Mouse (Mus musculus) liver, embryonic 11.5 days (tissue): ENCODE results near the gene Tmem233. TPM values are rescaled to one million over a fixed set of nuclear protein-coding genes. Genes with fewer than 3 reads are reported as not detected.

Source experiments
- ATAC-seq: fragments of 200-750 bp; cut with Nextera tagmentation; replicated peaks from 2 replicates; pipeline ENCODE4 v1.8.0; 2017; ENCODE audit warnings: moderate number of reproducible peaks, mild to moderate bottlenecking, moderate TSS enrichment, moderate library complexity; ENCODE audit not compliant: low FRiP score
- DNase-seq: peaks from one replicate; pipeline ENCODE4 v3.0.0-alpha.2; 2017; ENCODE audit warnings: low spot score
- H3K27ac ChIP-seq: fragments of 300-500 bp; sonication (generic); 2 replicates; pipeline ENCODE4 v1.5.1; 2014; ENCODE audit warnings: mild to moderate bottlenecking, low read depth, low read length, control low read depth
- H3K27me3 ChIP-seq: fragments of 300-500 bp; sonication (generic); replicated peaks from 2 replicates; pipeline ENCODE4 v1.6.1; 2014; ENCODE audit warnings: low read length, mixed read lengths; ENCODE audit not compliant: control insufficient read depth, insufficient read depth
- H3K36me3 ChIP-seq: fragments of 300-500 bp; sonication (generic); 2 replicates; pipeline ENCODE4 v1.6.1; 2014; ENCODE audit warnings: mild to moderate bottlenecking, low read length, moderate library complexity, mixed read lengths; ENCODE audit not compliant: control insufficient read depth, insufficient read depth
- H3K4me1 ChIP-seq: fragments of 300-500 bp; sonication (generic); replicated peaks from 2 replicates; pipeline ENCODE4 v1.6.1; 2014; ENCODE audit warnings: low read length, mixed read lengths; ENCODE audit not compliant: control insufficient read depth, insufficient read depth
- H3K4me2 ChIP-seq: fragments of 300-500 bp; sonication (generic); 2 replicates; pipeline ENCODE4 v1.6.1; 2014; ENCODE audit warnings: mild to moderate bottlenecking, control low read depth, moderate library complexity
- H3K4me3 ChIP-seq: fragments of 300-500 bp; sonication (generic); 2 replicates; pipeline ENCODE4 v1.5.1; 2014; ENCODE audit warnings: low read depth, low read length, control low read depth
- H3K9ac ChIP-seq: fragments of 300-500 bp; sonication (generic); 2 replicates; pipeline ENCODE4 v1.6.1; 2014; ENCODE audit warnings: low read depth, low read length, control low read depth
- H3K9me3 ChIP-seq: fragments of 300-500 bp; sonication (generic); 2 replicates; pipeline ENCODE4 v1.6.1; 2016; ENCODE audit warnings: low read length, inconsistent platforms, mixed read lengths; ENCODE audit not compliant: control insufficient read depth
- WGBS: fragments of 180-500 bp; shearing (Covaris S2); extraction: QIAGEN DNeasy Blood & Tissue Kit; methylation state at CpG from one replicate; pipeline ENCODE4 v1.1.7; 2014; 5-methylcytosine and 5-hydroxymethylcytosine counted together
- polyA plus RNA-seq: library from polyadenylated mRNA; unstranded; fragments of >200 nt; fragmentation: Nextera tagmentation; extraction: Ambion mirVana; gene quantifications from 2 replicates; pipeline ENCODE4 v1.2.1, GENCODE M21; 2014

Tmem233 gene
- polyA plus RNA-seq, 1 experiment from 2014 or later = not detected

DNA sequence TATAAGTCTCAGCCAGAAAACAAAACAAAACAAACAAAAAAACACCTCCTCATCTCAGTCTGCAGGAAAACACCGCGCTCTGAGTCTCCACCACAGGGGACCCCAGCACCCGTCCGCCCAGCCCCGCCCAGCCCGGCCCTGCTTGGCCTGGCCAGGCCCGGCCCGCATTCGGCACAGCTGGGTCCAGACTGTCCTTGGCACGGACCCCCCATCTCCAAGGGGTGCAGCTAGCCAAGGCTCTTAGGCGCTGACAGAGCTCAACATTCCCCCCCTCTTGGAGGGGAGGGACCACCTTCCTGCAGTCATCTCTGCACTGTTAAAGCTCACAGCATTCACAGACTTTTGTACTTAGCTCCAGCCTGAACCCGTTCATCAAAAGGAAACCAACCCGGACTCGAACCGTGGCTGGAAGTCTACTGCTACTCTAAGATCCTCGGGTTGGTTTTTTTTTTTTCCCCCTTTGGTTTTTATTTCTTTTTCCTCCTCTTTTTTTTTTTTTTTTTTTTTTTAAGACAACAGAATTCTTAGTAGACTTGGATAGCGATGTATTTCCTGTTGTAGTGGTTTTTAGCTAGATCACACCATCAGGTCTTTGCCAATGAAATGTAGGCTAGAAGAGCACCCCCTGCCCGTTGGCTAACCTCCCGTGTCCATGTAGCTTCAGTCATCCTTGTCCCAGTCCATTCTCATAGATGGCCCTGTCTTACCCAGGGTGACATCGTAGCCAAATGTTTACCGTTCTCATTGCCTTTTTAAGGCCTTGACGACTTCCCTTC lies 76.5 kb downstream of the Tmem233 start:
- Histone ChIP-seq H3K27me3 (no peaks in the 10 kb centered on the region), H3K36me3 (peaks cover 15% of the 10 kb centered on the region; the same call in 1 of the 2 replicates), H3K4me3 (no peak overlapping the region), H3K9me3 (no peaks in the 10 kb centered on the region), H3K4me2 (no peak overlapping the region), H3K4me1 (peaks cover 6% of the 10 kb centered on the region; the same call in 1 of the 2 replicates), H3K27ac (no peak overlapping the region), H3K9ac (no peak overlapping the region)
- ATAC-seq (no peak), DNase-seq (no peak)
- 77% methylated on average over 22 of the region's 22 CpGs for WGBS

DNA sequence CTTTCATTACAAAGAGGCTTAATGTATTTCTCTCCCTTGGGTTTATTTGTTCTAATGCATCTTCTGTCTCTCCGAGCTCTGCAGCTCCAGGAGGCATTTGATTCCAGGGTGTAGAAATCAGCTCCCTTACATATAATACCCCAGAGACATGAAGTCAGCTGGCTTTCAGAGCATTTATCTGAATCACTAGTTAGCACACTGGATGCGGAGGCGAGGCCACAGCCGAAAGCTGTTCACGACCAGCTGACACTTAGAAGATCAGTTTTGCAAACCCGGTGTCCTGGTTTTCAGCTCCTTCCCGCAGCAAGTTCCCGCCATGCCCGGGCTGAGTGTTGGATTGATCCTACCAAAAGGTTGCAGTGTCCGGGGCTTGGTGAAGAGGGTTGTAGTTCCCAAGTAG lies 78.8 kb downstream of the Tmem233 start:
- 95% methylated on average over 10 of the region's 10 CpGs for WGBS
- Histone ChIP-seq H3K4me1 (0 out of 2 replicates have a peak, but pooled peaks cover 6% of the 10 kb centered on the region), H3K4me3 (no peak overlapping the region), H3K9me3 (no peaks in the 10 kb centered on the region), H3K27me3 (no peaks in the 10 kb centered on the region), H3K27ac (no peak overlapping the region), H3K9ac (no peak overlapping the region), H3K4me2 (no peak overlapping the region), H3K36me3 (peaks cover 20% of the 10 kb centered on the region; the same call in 1 of the 2 replicates)
- ATAC-seq = no peak
- DNase-seq = no peak

DNA sequence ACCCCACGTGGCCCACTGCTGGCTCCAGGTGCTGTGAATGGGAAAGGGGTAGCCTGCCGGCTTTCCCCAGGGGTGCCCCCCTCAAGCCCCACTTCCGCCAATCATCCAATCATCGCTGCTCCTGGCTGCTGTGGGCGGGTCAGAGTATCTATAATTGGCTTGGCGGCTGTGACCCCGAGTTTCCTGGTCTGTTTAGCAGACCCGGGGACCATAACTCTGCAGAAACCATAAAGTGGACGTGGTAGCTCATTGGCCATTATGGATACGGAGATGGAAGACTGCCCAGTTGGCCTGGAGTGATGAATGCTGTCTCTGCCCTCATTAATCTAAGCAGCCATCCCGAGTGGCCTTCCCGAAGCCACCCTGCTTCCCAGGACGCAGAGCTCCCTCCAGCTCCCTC lies 79.2 kb downstream of the Tmem233 start:
- ATAC-seq = no peak

DNA sequence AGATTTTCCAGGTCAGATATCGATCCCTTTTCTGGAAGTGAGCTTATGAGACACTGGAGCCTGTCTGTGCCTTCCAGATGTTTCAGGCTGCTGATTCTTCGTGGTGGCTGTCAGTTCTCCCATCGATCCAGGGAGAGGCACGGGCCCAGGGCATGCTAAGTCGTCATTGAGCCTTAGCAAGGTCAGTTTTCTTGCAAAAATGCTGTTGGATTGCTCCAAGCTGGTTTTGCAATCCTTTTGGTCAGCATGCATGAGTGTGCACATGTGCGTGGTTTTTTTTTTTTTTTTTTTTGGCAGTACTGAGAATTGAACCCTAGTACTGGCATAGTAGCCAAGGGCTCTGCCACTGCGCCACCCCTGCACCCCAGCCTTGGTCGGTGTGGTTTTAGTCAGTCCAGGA lies 79.9 kb downstream of the Tmem233 start:
- H3K36me3 ChIP-seq = peaks cover 20% of the 10 kb centered on the region; the same call in 1 of the 2 replicates

More for the DNA sequence above, 79.2 kb downstream of the Tmem233 start:
- Histone ChIP-seq H3K4me3 (no peak overlapping the region), H3K4me2 (no peak overlapping the region), H3K27ac (no peak overlapping the region), H3K9ac (no peak overlapping the region), H3K36me3 (peaks cover 20% of the 10 kb centered on the region; the same call in 1 of the 2 replicates), H3K9me3 (no peaks in the 10 kb centered on the region), H3K27me3 (no peaks in the 10 kb centered on the region), H3K4me1 (0 out of 2 replicates have a peak, but pooled peaks cover 6% of the 10 kb centered on the region)
- no peak for DNase-seq
- WGBS = 69% methylated on average over 13 of the region's 13 CpGs

DNA sequence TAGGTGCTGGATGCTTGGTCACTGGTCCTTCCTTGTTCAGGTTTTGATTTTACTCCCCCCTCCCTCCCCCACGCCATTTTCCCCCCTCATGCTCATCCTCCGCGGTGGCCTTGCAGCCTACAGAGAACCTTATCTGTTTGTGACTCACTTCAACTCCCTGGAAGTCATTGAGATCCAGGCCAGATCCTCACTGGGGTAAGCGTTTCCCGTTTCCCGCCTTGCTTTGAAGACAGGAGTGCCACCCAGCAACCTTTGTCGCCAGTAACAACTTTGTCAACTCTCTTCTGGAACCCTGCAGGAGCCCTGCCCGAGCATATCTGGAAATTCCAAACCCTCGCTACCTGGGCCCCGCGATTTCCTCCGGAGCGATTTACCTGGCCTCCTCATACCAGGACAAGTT lies 85.7 kb downstream of the Tmem233 start:
- Histone ChIP-seq H3K4me2 (no peak overlapping the region), H3K9ac (no peak overlapping the region), H3K4me3 (no peak overlapping the region), H3K36me3 (peaks cover 41% of the 10 kb centered on the region; the same call in 1 of the 2 replicates), H3K4me1 (no peaks in the 10 kb centered on the region), H3K9me3 (no peaks in the 10 kb centered on the region), H3K27me3 (no peaks in the 10 kb centered on the region), H3K27ac (no peak overlapping the region)
- WGBS = 71% methylated on average over 13 of the region's 13 CpGs
- no peak for DNase-seq
- ATAC-seq = no peak

More for the DNA sequence above, 79.9 kb downstream of the Tmem233 start:
- Histone ChIP-seq H3K4me2 (no peak overlapping the region), H3K27ac (no peak overlapping the region), H3K27me3 (no peaks in the 10 kb centered on the region), H3K4me1 (0 out of 2 replicates have a peak, but pooled peaks cover 6% of the 10 kb centered on the region), H3K4me3 (no peak overlapping the region), H3K9me3 (no peaks in the 10 kb centered on the region), H3K9ac (no peak overlapping the region)
- DNase-seq = no peak
- 86% methylated on average over 8 of the region's 8 CpGs for WGBS
- no peak for ATAC-seq

DNA sequence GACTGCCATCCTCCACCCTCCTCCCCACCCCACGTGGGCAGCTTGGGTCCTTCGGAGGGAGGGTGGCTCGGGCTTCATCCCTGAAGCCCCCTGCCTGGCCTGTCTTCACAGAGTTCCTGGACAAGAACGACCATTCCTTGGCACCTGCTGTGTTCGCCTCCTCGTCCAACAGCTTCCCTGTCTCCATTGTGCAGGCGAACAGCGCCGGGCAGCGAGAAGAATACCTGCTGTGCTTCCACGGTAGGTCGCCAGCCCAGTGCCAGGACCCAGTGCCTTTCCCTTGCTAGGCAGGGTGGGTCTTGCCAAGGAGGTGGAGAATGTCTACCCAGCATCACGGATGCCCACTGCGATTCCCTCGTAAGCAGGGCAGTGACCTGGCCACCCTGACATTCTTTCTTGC lies 88.9 kb downstream of the Tmem233 start:
- H3K9me3 ChIP-seq = no peaks in the 10 kb centered on the region
- no peak for ATAC-seq
- H3K9ac ChIP-seq = no peak overlapping the region
- no peaks in the 10 kb centered on the region for H3K27me3 ChIP-seq
- DNase-seq = no peak
- no peak overlapping the region for H3K27ac ChIP-seq
- whole genome bisulfite sequencing = 95% methylated on average over 15 of the region's 15 CpGs
- no peaks in the 10 kb centered on the region for H3K4me1 ChIP-seq
- H3K4me3 ChIP-seq = no peak overlapping the region
- peaks cover 62% of the 10 kb centered on the region for H3K36me3 ChIP-seq
- no peak overlapping the region for H3K4me2 ChIP-seq

DNA sequence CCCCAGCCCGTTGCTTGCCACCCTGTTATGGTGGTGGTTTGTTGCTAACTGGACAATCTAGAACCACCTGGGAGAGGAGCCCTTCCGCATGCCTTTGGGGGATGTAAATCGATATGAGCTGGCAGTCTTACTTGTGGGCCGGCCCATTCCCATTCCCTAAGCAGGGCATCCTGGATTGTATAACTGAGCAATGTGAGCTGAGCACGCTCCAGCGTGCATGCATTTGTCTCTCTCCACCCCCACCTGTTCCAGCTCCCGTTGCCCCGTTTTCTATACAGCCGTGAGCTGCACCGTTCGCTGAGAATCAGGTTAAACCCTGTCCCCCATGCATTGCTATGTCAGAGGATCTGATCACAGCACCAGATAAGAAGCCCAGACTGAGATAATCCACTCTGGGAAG lies 91.3 kb downstream of the Tmem233 start:
- 96% methylated on average over 11 of the region's 11 CpGs for WGBS
- H3K4me2 ChIP-seq = no peak overlapping the region
- peaks cover 72% of the 10 kb centered on the region for H3K36me3 ChIP-seq
- H3K9me3 ChIP-seq = no peaks in the 10 kb centered on the region
- no peak overlapping the region for H3K4me3 ChIP-seq
- H3K27ac ChIP-seq = no peak overlapping the region
- no peaks in the 10 kb centered on the region for H3K27me3 ChIP-seq
- no peak overlapping the region for H3K9ac ChIP-seq
- no peaks in the 10 kb centered on the region for H3K4me1 ChIP-seq
- DNase-seq = no peak
- no peak for ATAC-seq
